Mouse (Mus musculus): ENCODE results near the gene Ptf1a.

GRCm38 (mm10) chr2:19429691-19430690 lies 15.5 kb upstream of the Ptf1a start:
- TF ChIP-seq CTCF (IDR thresholded peaks at IDR 0.05; ENCODE audit: borderline replicate concordance, control insufficient read depth, extremely low read depth, insufficient read depth, low read length, poor library complexity) = no peak
- TF ChIP-seq POLR2A (IDR thresholded peaks at IDR 0.05; ENCODE audit: control insufficient read depth, extremely low read depth, insufficient read depth, low read length, poor library complexity) = no peak
